Mouse (Mus musculus) CH12.LX (cell line): Measurements from ENCODE around the gene Smo. TPM values are rescaled to one million over a fixed set of nuclear protein-coding genes. Genes with fewer than 3 reads are reported as not detected.

Source experiments
- DNase-seq: peaks from one replicate; pipeline ENCODE4 v3.0.0-alpha.2; 2013; ENCODE audit errors: extremely low read depth
- H3K27ac ChIP-seq: 2 replicates; pipeline ENCODE4 v1.5.1; 2012; ENCODE audit warnings: low read depth, mild to moderate bottlenecking, control low read depth, moderate library complexity; ENCODE audit not compliant: insufficient read depth
- H3K27me3 ChIP-seq: replicated peaks from 2 replicates; pipeline ENCODE3; 2012; ENCODE audit warnings: inconsistent platforms
- H3K36me3 ChIP-seq, 2 experiments: replicated peaks in 1 of 2; 2 replicates each; pipeline versions ENCODE3 to v1.6.1; 2012; ENCODE audit warnings: inconsistent platforms in 1 of 2, low read length in 1 of 2, mild to moderate bottlenecking in 1 of 2, mixed read lengths in 1 of 2, moderate library complexity in 1 of 2; ENCODE audit not compliant: control insufficient read depth in 1 of 2, insufficient read depth in 1 of 2
- H3K4me1 ChIP-seq, 2 experiments: 2 replicates each; pipeline ENCODE4 v1.6.1; 2012; ENCODE audit warnings: inconsistent platforms in 1 of 2, moderate library complexity in 1 of 2; ENCODE audit not compliant: insufficient read depth in 2 of 2, control insufficient read depth in 1 of 2
- H3K4me2 ChIP-seq: 2 replicates; pipeline ENCODE4 v1.6.1; 2012; ENCODE audit warnings: low read depth, mild to moderate bottlenecking, control low read depth; ENCODE audit not compliant: poor library complexity, insufficient read depth, severe bottlenecking
- H3K4me3 ChIP-seq, 3 experiments: fragments of 150-350 bp in 1 of 3; sonication (generic) in 1 of 3; replicated peaks in 1 of 3; 2 replicates each; pipeline versions ENCODE3 to v1.5.1; 2011 to 2012; ENCODE audit warnings: low read depth in 2 of 3, low read length in 2 of 3, mild to moderate bottlenecking in 2 of 3, moderate library complexity in 2 of 3, control low read depth in 1 of 3, improper control_type of control experiment in 1 of 3, inconsistent platforms in 1 of 3, mixed read lengths in 1 of 3; ENCODE audit not compliant: poor library complexity in 1 of 3
- H3K79me2 ChIP-seq: replicated peaks from 2 replicates; pipeline ENCODE4 v1.6.1; 2012; ENCODE audit warnings: mild to moderate bottlenecking, moderate library complexity; ENCODE audit not compliant: control insufficient read depth, poor library complexity, insufficient read depth, severe bottlenecking; ENCODE audit errors: extremely low read depth
- H3K9ac ChIP-seq: 2 replicates; pipeline ENCODE4 v1.6.1; 2012; ENCODE audit warnings: low read depth, mild to moderate bottlenecking, control low read depth, moderate library complexity; ENCODE audit not compliant: insufficient read depth
- H3K9me3 ChIP-seq: replicated peaks from 2 replicates; pipeline ENCODE3; 2012; ENCODE audit warnings: low read length, inconsistent platforms, mixed read lengths
- CHD1 ChIP-seq: IDR thresholded peaks from 2 replicates; pipeline ENCODE4 v1.6.1; 2012; ENCODE audit warnings: low read depth, low read length, improper control_type of control experiment, inconsistent platforms
- EP300 ChIP-seq: IDR thresholded peaks from 2 replicates; pipeline ENCODE4 v1.6.1; 2011; ENCODE audit warnings: low read length, improper control_type of control experiment
- ETS1 ChIP-seq: conservative IDR thresholded peaks from 2 replicates; pipeline ENCODE4 v1.6.1; 2012; ENCODE audit warnings: low read depth, mild to moderate bottlenecking, inconsistent platforms, low read length, improper control_type of control experiment, moderate library complexity
- HCFC1 ChIP-seq: IDR thresholded peaks from 2 replicates; pipeline ENCODE4 v1.6.1; 2012; ENCODE audit warnings: low read depth, mild to moderate bottlenecking, inconsistent platforms, low read length, improper control_type of control experiment
- JUN ChIP-seq: IDR thresholded peaks from 2 replicates; pipeline ENCODE4 v1.6.1; 2011; ENCODE audit warnings: low read depth, mild to moderate bottlenecking, low read length, improper control_type of control experiment, moderate library complexity; ENCODE audit not compliant: insufficient read depth
- MXI1 ChIP-seq: IDR thresholded peaks from 2 replicates; pipeline ENCODE4 v1.6.1; 2011; ENCODE audit warnings: mild to moderate bottlenecking, low read depth, low read length, improper control_type of control experiment
- MYC ChIP-seq: IDR thresholded peaks from 2 replicates; pipeline ENCODE4 v1.6.1; 2011; ENCODE audit warnings: low read depth, mild to moderate bottlenecking, improper control_type of control experiment, low read length
- PAX5 ChIP-seq: IDR thresholded peaks from 2 replicates; pipeline ENCODE4 v1.6.1; 2012; ENCODE audit warnings: low read length, inconsistent platforms, mixed read lengths
- POLR2A ChIP-seq: IDR thresholded peaks from 2 replicates; pipeline ENCODE4 v1.6.1; 2011; ENCODE audit warnings: low read depth, mild to moderate bottlenecking, improper control_type of control experiment, low read length
- POLR2AphosphoS2 ChIP-seq: IDR thresholded peaks from 2 replicates; pipeline ENCODE4 v1.6.1; 2011; ENCODE audit warnings: low read depth, low read length, improper control_type of control experiment
- RAD21 ChIP-seq: IDR thresholded peaks from 2 replicates; pipeline ENCODE4 v1.6.1; 2011; ENCODE audit warnings: low read depth, mild to moderate bottlenecking, low read length, improper control_type of control experiment, moderate library complexity
- RCOR1 ChIP-seq: conservative IDR thresholded peaks from 2 replicates; pipeline ENCODE4 v1.6.1; 2012; ENCODE audit warnings: low read depth, mild to moderate bottlenecking, inconsistent platforms, low read length, improper control_type of control experiment
- SIN3A ChIP-seq: IDR thresholded peaks from 2 replicates; pipeline ENCODE4 v1.6.1; 2012; ENCODE audit warnings: low read length, improper control_type of control experiment, inconsistent platforms
- SMC3 ChIP-seq: IDR thresholded peaks from 2 replicates; pipeline ENCODE4 v1.6.1; 2011; ENCODE audit warnings: low read depth, low read length, improper control_type of control experiment
- TBP ChIP-seq: conservative IDR thresholded peaks from 2 replicates; pipeline ENCODE4 v1.6.1; 2011; ENCODE audit warnings: low read depth, low read length, improper control_type of control experiment
- TCF12 ChIP-seq: IDR thresholded peaks from 2 replicates; pipeline ENCODE4 v1.6.1; 2014; ENCODE audit warnings: low read depth, mild to moderate bottlenecking, inconsistent platforms, low read length, improper control_type of control experiment
- USF2 ChIP-seq: conservative IDR thresholded peaks from 2 replicates; pipeline ENCODE4 v1.6.1; 2011; ENCODE audit warnings: low read depth, low read length, improper control_type of control experiment
- ZC3H11A ChIP-seq: IDR thresholded peaks from 2 replicates; pipeline ENCODE4 v1.6.1; 2012; ENCODE audit warnings: low read depth, mild to moderate bottlenecking, inconsistent platforms, low read length, improper control_type of control experiment
- ZMIZ1 ChIP-seq: IDR thresholded peaks from 2 replicates; pipeline ENCODE4 v1.6.1; 2012; ENCODE audit warnings: low read depth, mild to moderate bottlenecking, inconsistent platforms, low read length, improper control_type of control experiment
- dilution Hi-C: fragments of 300-500 bp; cut with MboI; formaldehyde crosslinking; loops from 2 replicates; pipeline ENCODE4 v1.14.3; 2020; ENCODE audit warnings: low sequenced_read_pairs; ENCODE audit not compliant: extremely low pct_unique_long_range_greater_than_20kb, extremely low pct_ligation_motif_present
- in situ Hi-C: fragments of 300-500 bp; cut with MboI; formaldehyde crosslinking; loops from 3 replicates; pipeline ENCODE4 v1.14.3; 2019; ENCODE audit warnings: low sequenced_read_pairs, low pct_ligation_motif_present, low pct_unique_long_range_greater_than_20kb, mixed read lengths
- polyA plus RNA-seq: library from polyadenylated mRNA; unstranded; fragments of >175 nt; gene quantifications from 2 replicates; pipeline ENCODE4 v1.2.1, GENCODE M21; 2012; ENCODE audit warnings: low read depth; ENCODE audit not compliant: insufficient read length
- total RNA-seq, 2 experiments: library from RNA; depleted of rRNA; stranded (reverse); fragments of 300-350 nt in 1 of 2; fragments of >200 nt in 1 of 2; gene quantifications; 2 replicates each; pipeline ENCODE4 v1.2.3; 2012 to 2014

Smo gene
- total and polyA plus RNA-seq, 3 experiments = 0.04 to 0.17 TPM; not detected in 1

DNA sequence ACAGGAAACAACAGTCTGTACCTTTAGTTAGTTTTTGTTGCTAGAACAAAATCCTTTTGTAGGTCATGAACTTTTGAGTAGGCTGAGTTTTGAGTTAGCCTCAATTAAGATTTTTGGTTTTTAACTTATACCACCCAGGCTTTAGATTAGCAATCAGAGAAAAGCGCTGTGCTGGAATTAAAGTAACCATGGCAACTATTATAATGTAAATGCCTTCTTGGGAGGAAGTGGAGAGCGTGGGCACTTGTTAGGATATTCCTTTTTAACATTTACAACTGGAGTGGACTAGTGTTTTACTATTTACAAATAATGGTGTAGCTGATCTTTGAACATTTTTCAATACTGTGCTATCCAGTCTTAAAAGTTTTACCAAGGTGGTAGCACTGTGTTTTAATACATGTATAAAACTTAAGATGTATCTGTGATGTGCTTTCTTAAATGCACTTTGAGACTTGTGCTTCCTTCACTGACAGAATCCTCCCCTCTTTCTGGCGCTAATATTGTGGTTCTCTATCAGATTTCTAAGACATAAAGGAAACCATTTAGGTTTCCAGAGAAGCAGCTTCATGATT lies 53.6 kb downstream of the Smo start:
- peaks cover 0 to 13% of the 10 kb centered on the region in 2 experiments for H3K36me3 ChIP-seq
- no peak overlapping the region for H3K4me3 ChIP-seq
- no peaks in the 10 kb centered on the region for H3K9me3 ChIP-seq
- peaks cover 6% of the 10 kb centered on the region; the same call in 1 of the 2 replicates for H3K79me2 ChIP-seq
- H3K9ac ChIP-seq = no peak overlapping the region
- no peak for TF ChIP-seq ETS1
- no peak for TF ChIP-seq RCOR1
- TF ChIP-seq MXI1 = no peak
- no peak for TF ChIP-seq USF2
- TF ChIP-seq CHD1 = no peak
- no peak for TF ChIP-seq PAX5
- TF ChIP-seq POLR2A = no peak
- TF ChIP-seq ZC3H11A = no peak
- DNase-seq = no peak
- H3K4me2 ChIP-seq = no peak overlapping the region
- in situ Hi-C loops (no loop called here), dilution Hi-C loops (no loop called here)
- no peaks in the 10 kb centered on the region for H3K27me3 ChIP-seq
- peaks cover 0 to 22% of the 10 kb centered on the region in 2 experiments; a peak in 2 of 4 replicates for H3K4me1 ChIP-seq
- H3K27ac ChIP-seq = no peak overlapping the region

DNA sequence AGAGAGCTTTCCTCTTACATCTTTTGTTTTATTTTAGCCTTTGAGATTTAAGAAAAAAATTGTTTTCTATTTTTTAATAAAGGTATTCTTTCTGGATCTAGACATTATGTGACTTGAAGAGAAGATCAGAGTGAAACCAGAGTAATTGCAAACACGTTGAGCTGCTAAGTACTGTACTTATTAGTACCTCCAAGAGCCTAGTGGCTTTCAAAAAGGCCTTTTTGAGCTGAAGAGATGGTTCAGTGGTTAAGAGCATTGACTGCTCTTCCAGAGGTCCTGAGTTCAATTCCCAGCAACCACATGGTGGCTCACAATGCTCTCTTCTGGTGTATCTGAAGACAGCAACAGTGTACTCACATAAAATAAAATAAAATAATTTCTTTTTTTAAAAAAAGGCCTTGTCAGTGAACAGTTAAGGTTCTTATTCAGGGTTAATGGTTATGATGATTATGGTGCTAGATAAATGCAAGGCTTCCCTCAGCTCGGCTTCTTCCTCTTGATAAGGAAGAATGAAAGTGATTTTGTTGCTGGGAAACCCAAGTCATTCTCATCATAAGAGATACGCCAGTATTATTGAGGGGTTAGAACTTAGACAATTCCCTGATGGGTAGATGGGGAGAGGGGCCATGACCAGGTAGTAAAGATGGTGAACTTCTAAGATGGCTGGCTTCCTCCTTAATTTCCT lies 54.9 kb downstream of the Smo start:
- peaks cover 6% of the 10 kb centered on the region; the same call in 1 of the 2 replicates for H3K79me2 ChIP-seq
- in situ Hi-C loops (no loop called here), dilution Hi-C loops (no loop called here)
- no peak for DNase-seq
- no peak overlapping the region for H3K4me3 ChIP-seq
- H3K27ac ChIP-seq = no peak overlapping the region
- no peaks in the 10 kb centered on the region for H3K9me3 ChIP-seq
- H3K4me2 ChIP-seq = no peak overlapping the region
- peaks cover 0 to 27% of the 10 kb centered on the region in 2 experiments; a peak in 2 of 4 replicates for H3K4me1 ChIP-seq
- H3K9ac ChIP-seq = no peak overlapping the region
- H3K36me3 ChIP-seq = peaks cover 0 to 6% of the 10 kb centered on the region in 2 experiments
- TF ChIP-seq EP300 = no peak
- TF ChIP-seq MYC = no peak
- TF ChIP-seq TCF12 = no peak
- no peak for TF ChIP-seq RAD21
- TF ChIP-seq ZC3H11A = no peak
- H3K27me3 ChIP-seq = no peaks in the 10 kb centered on the region

DNA sequence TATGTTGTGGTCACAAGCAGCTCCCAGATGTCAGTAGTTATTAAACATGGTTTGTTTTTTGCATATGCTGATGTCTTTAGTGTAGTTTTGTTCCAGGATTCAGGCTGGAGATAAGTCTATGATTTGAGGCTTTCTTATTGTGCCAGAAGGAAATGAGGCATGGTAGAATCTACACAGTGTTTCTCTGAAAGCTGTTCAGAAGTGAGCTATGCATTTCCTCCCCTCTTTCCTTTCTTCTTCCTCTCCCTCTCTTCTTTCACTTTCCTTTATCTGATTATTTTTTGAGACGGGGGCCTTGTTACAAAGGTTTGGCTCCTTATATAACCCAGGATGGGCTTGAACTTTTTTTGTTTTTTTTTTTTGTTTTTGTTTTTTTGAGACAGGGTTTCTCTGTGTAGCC lies 58.2 kb downstream of the Smo start:
- TF ChIP-seq TCF12 (no peak), POLR2AphosphoS2 (no peak), SMC3 (no peak), TBP (no peak), HCFC1 (no peak), JUN (no peak), ETS1 (0 out of 2 replicates have a peak, but pooled peaks have one; percentile 11), POLR2A (no peak), MYC (no peak), EP300 (no peak; the same call in 1 of the 2 replicates), CHD1 (0 out of 2 replicates have a peak, but pooled peaks have one; percentile 40), SIN3A (no peak), ZC3H11A (no peak), ZMIZ1 (no peak)

More for the DNA sequence above, 58.2 kb downstream of the Smo start:
- Histone ChIP-seq H3K4me3 (no peak overlapping the region), H3K27ac (no peak overlapping the region), H3K36me3 (peaks cover 0 to 3% of the 10 kb centered on the region in 2 experiments), H3K4me2 (peak overlapping the region; percentile 61), H3K9ac (no peak overlapping the region; the same call in 1 of the 2 replicates), H3K27me3 (no peaks in the 10 kb centered on the region), H3K9me3 (no peaks in the 10 kb centered on the region), H3K4me1 (peaks cover 5 to 53% of the 10 kb centered on the region in 2 experiments; a peak in 3 of 4 replicates), H3K79me2 (peaks cover 6% of the 10 kb centered on the region; the same call in 1 of the 2 replicates)
- no peak for DNase-seq
- dilution Hi-C loops (no loop called here), in situ Hi-C loops (no loop called here)
